Mouse (Mus musculus): Measurements from ENCODE around the gene Lhfp.

GRCm38 (mm10) chr3:53227866-53228265, 186.5 kb downstream of the Lhfp start:
- TF ChIP-seq POLR2A (IDR thresholded peaks at IDR 0.05; ENCODE audit: extremely low read depth, insufficient read depth, low read length), result no peak
- no peak for TF ChIP-seq CTCF (IDR thresholded peaks at IDR 0.05; ENCODE audit: low read depth, low read length)
